Mouse (Mus musculus) olfactory bulb, adult 2 months (tissue): Measurements from ENCODE around the gene A130010J15Rik.

ENCODE experiments used
- CTCF ChIP-seq: fragments of 200-500 bp; IDR thresholded peaks from 2 replicates; pipeline ENCODE4 v1.5.1; 2012; ENCODE audit warnings: low read depth, mild to moderate bottlenecking, low read length, moderate library complexity; ENCODE audit not compliant: insufficient read depth
- POLR2A ChIP-seq: fragments of 200-500 bp; IDR thresholded peaks from 2 replicates; pipeline ENCODE4 v1.6.1; 2012; ENCODE audit warnings: mild to moderate bottlenecking, low read depth, low read length, moderate library complexity; ENCODE audit not compliant: insufficient read depth

GRCm38 (mm10) chr1:193200640-193201382, 33.0 kb downstream of the A130010J15Rik start:
- TF ChIP-seq CTCF, result no peak
- TF ChIP-seq POLR2A, result no peak
